Mouse (Mus musculus) fibroblast of lung, adult 2 months (primary cell): ENCODE results near the gene Rfxank.

ENCODE experiments used
- DNase-seq: peaks from one replicate; pipeline ENCODE4 v3.0.0-alpha.2; 2011; ENCODE audit warnings: low read depth

Rfxank gene

GRCm38 (mm10) chr8:70147678-70148607 is 9.0 kb upstream of the Rfxank start:
- DNase-seq = no peak

DNA sequence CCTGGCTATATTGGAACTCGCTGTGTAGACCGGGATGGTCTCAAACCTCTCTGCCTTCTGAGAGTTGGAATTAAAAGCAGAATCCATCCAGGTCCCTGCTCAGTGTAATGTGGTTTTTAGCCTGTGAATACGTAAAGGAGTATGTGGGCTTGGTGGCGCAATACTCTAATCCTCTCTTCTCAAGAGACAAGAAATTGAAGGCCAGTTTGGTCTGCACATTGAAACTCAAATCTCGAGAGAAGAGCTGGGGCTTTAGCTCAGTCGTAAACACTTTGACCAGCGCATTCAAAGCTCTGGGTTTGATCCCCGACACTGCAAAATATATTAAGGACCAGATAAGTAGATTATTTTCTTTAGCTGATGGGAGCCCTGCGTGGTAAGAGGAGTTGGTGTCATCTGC is 1.0 kb upstream of the Rfxank start:
- no peak for DNase-seq

- DNase-seq = no peak
These were observed 1.1 kb downstream of the Rfxank start for GRCm38 (mm10) chr8:70137890-70138289.

- no peak for DNase-seq
These were observed 2.4 kb downstream of the Rfxank start for GRCm38 (mm10) chr8:70136591-70136990.

DNA sequence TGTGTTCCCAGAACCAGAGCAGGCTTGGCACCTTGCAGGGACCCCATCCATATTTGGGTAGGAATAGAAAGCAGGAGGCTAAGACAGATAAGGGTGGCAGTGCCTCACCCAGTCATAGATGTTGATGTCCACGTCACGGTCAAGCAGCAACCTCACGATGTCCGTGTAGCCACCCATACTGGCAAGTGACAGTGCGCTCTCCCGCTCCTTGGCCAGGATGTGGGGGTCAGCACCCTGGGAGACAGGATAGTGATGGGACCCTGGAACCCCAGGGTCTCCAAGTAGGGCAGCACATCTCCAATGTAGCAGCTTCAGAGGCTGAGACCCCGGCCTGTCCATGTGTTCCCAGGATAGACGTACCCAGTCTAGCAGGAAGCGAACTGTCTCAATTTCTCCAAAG is 4.0 kb downstream of the Rfxank start:
- no peak for DNase-seq

GRCm38 (mm10) chr8:70134086-70134485 is 4.9 kb downstream of the Rfxank start:
- no peak for DNase-seq

DNA sequence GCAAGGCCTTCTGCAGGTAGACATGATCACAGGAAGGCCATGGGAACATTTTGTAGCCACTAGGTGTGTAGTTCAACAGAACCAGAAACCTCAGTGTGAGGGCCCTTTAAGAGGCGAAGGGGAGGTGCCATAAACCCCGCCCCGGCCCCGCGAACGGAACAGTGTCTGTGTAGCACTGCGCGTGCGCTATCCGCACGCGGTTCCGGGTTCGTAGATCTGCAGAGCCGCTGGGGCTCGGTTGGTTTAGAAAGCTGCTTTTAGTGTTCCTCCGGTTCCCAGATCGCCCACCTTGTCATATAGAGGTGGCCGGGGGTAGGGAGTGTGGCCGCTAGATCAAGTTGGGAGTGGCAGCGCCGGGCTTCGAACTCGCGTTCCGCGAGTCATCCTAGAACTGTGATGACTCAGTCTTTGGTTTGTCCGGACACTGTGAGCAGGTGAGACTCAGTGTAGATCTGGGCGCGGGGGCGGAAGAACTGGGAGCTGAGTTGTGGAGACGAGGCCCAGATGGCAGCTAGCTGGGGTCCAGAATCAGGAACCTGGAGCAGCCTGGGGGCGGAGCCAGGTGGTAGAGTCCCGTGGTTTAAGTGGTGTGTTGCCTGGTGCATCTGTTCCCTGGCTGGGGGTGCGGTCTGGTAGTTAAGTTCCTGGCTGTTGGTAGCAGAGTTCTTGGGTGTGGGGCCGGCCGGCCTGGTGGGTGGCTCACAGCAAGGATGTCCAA is 7.6 kb downstream of the Rfxank start, which contains the start of gene Nr2c2ap:
Gene Nr2c2ap, plus strand, starts transcription at position 168 of the 718 bp plus-strand sequence.
- peak; percentile 65 for DNase-seq

- no peak for DNase-seq
These were observed 8.9 kb downstream of the Rfxank start for GRCm38 (mm10) chr8:70130066-70130465.

- DNase-seq = peak; percentile 88
These were observed 9.5 kb downstream of the Rfxank start for GRCm38 (mm10) chr8:70129309-70129952.

GRCm38 (mm10) chr8:70128435-70128834 is 10.5 kb downstream of the Rfxank start:
- no peak for DNase-seq

GRCm38 (mm10) chr8:70124992-70125391 is 14.0 kb downstream of the Rfxank start:
- no peak for DNase-seq

DNA sequence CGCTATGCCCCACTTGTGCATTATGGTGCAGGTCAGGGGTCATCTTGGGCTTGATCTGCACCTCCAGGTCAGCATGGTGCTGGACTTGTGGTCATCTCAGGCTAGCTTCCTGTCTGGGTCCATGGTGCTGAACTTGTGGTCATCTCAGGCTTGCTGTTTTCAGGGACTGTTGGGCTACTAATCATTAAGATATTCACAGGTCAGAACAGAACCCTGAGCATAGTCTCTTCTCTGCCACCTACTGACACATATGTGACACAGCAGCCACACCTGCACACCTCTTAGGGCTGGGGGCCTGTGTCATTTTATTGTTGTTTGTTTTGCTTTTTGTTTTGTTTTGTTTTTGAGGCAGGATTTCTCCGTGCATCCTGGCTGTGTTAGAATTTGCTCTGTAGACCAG is 16.1 kb downstream of the Rfxank start:
- no peak for DNase-seq

- no peak for DNase-seq
These were observed 18.3 kb downstream of the Rfxank start, which contains the start of gene Ncan for GRCm38 (mm10) chr8:70120667-70121066. Ncan (minus strand) TSS chr8:70120873.

GRCm38 (mm10) chr8:70118726-70119700 is 19.9 kb downstream of the Rfxank start:
- no peak for DNase-seq

GRCm38 (mm10) chr8:70117611-70118010 is 21.3 kb downstream of the Rfxank start:
- DNase-seq = no peak

GRCm38 (mm10) chr8:70114892-70115291 is 24.1 kb downstream of the Rfxank start:
- DNase-seq = no peak

DNA sequence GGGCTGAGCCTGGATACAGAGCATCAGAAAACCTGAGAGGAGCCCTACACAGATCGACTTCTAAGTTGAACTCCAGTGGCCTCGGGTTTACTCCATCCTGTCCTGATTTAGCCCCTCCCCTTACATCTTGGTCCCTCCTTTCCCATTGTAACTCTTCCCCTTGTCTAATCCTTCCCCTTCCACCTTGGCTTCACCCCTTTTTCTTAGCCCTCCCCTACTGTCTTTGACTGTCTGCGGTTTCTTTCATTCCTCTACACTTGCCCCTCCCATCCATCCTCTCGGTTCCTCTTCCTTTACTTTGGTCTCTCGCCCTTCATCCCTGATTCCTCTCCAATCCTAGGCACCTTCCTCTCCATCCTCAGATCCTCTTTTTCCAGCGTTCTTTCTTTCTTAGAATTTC is 24.5 kb downstream of the Rfxank start:
- no peak for DNase-seq

DNA sequence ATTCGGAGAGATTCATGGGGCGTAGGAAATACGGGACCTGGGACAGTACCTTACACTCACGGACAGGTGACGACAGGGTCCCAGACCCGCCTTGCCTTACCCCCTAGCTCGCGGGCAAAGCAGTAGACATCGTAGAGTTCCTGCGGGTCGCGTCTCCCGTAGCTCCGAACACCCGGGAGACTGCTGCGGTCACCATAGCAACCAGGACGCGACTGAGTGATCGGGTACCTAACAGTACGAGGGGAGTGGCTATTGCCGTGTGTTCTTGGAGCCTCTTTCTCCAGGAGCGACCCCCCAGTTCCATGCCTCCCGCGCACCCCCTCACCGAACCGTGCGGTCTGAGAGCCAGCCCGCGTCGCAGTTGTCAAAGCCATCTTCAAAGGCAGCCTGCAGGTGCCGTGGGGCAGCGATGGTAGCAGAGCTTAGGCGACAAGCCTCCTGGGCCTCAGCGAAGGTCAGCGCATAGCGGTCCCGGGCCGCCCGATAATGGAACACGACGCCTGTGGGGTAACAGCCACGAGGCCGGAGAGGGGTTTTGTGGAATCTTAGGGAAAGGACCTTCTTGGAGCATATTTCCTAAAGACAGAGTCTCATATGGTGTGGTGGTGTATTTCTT is 26.4 kb downstream of the Rfxank start:
- no peak for DNase-seq

DNA sequence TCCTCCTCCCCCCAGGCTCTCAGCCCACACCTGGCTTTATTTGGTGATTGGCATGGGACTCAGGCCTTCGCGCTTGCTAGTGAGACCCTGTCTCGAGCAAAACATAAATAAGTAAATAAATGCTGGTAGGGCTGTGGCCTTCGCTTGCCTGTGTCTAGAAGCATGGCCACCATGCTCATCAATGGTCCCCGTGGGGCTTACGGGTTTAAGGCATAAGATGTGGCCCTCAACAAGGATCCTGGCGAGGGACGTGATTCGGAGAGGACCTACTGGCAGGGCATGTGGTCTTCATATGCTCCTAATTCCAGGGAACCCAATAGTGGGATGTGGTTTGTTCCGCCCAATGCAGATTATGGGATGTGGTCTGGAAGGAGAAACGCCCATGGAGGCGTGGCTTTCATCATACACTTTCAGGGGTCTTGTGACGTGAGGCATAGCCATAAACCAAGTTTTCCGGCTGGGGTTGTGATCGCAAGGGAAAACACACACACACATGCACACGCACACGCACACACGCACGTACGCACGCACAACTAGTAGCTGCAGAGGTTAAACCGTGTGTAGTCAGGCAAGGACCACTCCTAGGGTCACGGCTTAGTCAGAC is 27.7 kb downstream of the Rfxank start:
- no peak for DNase-seq

GRCm38 (mm10) chr8:70110451-70110850 is 28.5 kb downstream of the Rfxank start:
- DNase-seq = no peak
